Mouse (Mus musculus): ENCODE measurements around the gene Ttc38.
"Not testable (repeated sequence)": the region's sequence is repeated elsewhere in the genome, so short reads cannot be mapped to it uniquely, and the experiment has no call there.

The Ttc38 gene

GRCm38 (mm10) chr15:85826676-85827075, 5.4 kb upstream of the Ttc38 start:
- DNase-seq (ENCODE audit: low spot score) = no peak

- no peak for DNase-seq (ENCODE audit: low spot score)
Observed at GRCm38 (mm10) chr15:85828071-85828470, 4.0 kb upstream of the Ttc38 start.

GRCm38 (mm10) chr15:85829470-85829869, 2.6 kb upstream of the Ttc38 start:
- no peak for DNase-seq (ENCODE audit: low spot score)

- DNase-seq (ENCODE audit: low spot score) = no peak
Observed at GRCm38 (mm10) chr15:85832599-85832998, 493 bp downstream of the Ttc38 start.

GRCm38 (mm10) chr15:85835335-85835734, 3.2 kb downstream of the Ttc38 start:
- DNase-seq (ENCODE audit: low spot score) = no peak

GRCm38 (mm10) chr15:85836887-85837286, 4.8 kb downstream of the Ttc38 start:
- DNase-seq (ENCODE audit: low spot score) = no peak

- peak; percentile 43 for DNase-seq (ENCODE audit: low spot score)
Observed at GRCm38 (mm10) chr15:85840983-85841382, 8.9 kb downstream of the Ttc38 start.

- no peak for DNase-seq (ENCODE audit: low spot score)
Observed at GRCm38 (mm10) chr15:85841796-85842360, 9.8 kb downstream of the Ttc38 start.

GRCm38 (mm10) chr15:85845071-85845470, 13.0 kb downstream of the Ttc38 start:
- no peak for DNase-seq (ENCODE audit: low spot score)

GRCm38 (mm10) chr15:85851656-85852392, 19.7 kb downstream of the Ttc38 start:
- no peak for DNase-seq (ENCODE audit: low spot score)

- no peak for DNase-seq (ENCODE audit: low spot score)
Observed at GRCm38 (mm10) chr15:85858980-85859489, 26.9 kb downstream of the Ttc38 start.

- peak; percentile 99 for DNase-seq (ENCODE audit: low spot score)
Observed at GRCm38 (mm10) chr15:85859490-85860031, 27.5 kb downstream of the Ttc38 start, which contains the start of gene Gtse1. TSS of gene Gtse1 (plus strand) at chr15:85859745.

- DNase-seq (ENCODE audit: low spot score) = not testable (repeated sequence)
Observed at GRCm38 (mm10) chr15:85865913-85866312, 33.8 kb downstream of the Ttc38 start.

- DNase-seq (ENCODE audit: low spot score) = peak; percentile 85
Observed at GRCm38 (mm10) chr15:85867696-85868095, 35.6 kb downstream of the Ttc38 start.

- no peak for DNase-seq (ENCODE audit: low spot score)
Observed at GRCm38 (mm10) chr15:85877336-85877735, 45.2 kb downstream of the Ttc38 start.

GRCm38 (mm10) chr15:85878848-85879497, 46.9 kb downstream of the Ttc38 start, which contains the start of gene Trmu:
TSS of gene Trmu (plus strand) at chr15:85879312.
- DNase-seq (ENCODE audit: low spot score) = peak; percentile 95

- no peak for DNase-seq (ENCODE audit: low spot score)
Observed at GRCm38 (mm10) chr15:85879498-85879895, 47.4 kb downstream of the Ttc38 start.

GRCm38 (mm10) chr15:85885606-85886005, 53.5 kb downstream of the Ttc38 start:
- DNase-seq (ENCODE audit: low spot score) = no peak

- DNase-seq (ENCODE audit: low spot score) = no peak
Observed at GRCm38 (mm10) chr15:85889235-85889634, 57.1 kb downstream of the Ttc38 start.

GRCm38 (mm10) chr15:85891971-85892370, 59.9 kb downstream of the Ttc38 start:
- no peak for DNase-seq (ENCODE audit: low spot score)

GRCm38 (mm10) chr15:85892498-85893118, 60.5 kb downstream of the Ttc38 start:
- DNase-seq (ENCODE audit: low spot score) = no peak

GRCm38 (mm10) chr15:85893871-85894270, 61.8 kb downstream of the Ttc38 start:
- DNase-seq (ENCODE audit: low spot score) = no peak

Data from embryo, embryonic 10 days (tissue).